Mouse (Mus musculus) MEL (cell line): ENCODE measurements at regions not wholly inside any gene's neighbourhood (a gene's known extent, or its start where the extent isn't known, plus 50 kb on each side); places are given as distances from the start of the nearest gene placed in this dataset.

ENCODE experiments used
- DNase-seq: peaks from one replicate; pipeline ENCODE4 v3.0.0; 2011; ENCODE audit warnings: low read depth, low spot score
- H3K27ac ChIP-seq: 2 replicates; pipeline ENCODE4 v1.5.1; 2012; ENCODE audit warnings: low read depth, mild to moderate bottlenecking, control low read depth, low read length, moderate library complexity; ENCODE audit not compliant: control insufficient read depth
- H3K27me3 ChIP-seq, 2 experiments: fragments of 150-350 bp in 1 of 2; sonication (generic) in 1 of 2; 2 replicates each; pipeline ENCODE4 v1.6.1; 2012; ENCODE audit warnings: low read length in 2 of 2, mild to moderate bottlenecking in 2 of 2, improper control_type of control experiment in 1 of 2, moderate library complexity in 1 of 2; ENCODE audit not compliant: insufficient read depth in 2 of 2, control insufficient read depth in 1 of 2
- H3K36me3 ChIP-seq, 2 experiments: 2 replicates each; pipeline ENCODE4 v1.6.1; 2012 to 2014; ENCODE audit warnings: low read length in 2 of 2, improper control_type of control experiment in 1 of 2, inconsistent platforms in 1 of 2, mild to moderate bottlenecking in 1 of 2; ENCODE audit not compliant: insufficient read depth in 2 of 2, control insufficient read depth in 1 of 2
- H3K4me1 ChIP-seq, 2 experiments: fragments of 150-350 bp in 1 of 2; sonication (generic) in 1 of 2; 2 replicates each; pipeline ENCODE4 v1.6.1; 2012; ENCODE audit warnings: low read length in 2 of 2, improper control_type of control experiment in 1 of 2, mild to moderate bottlenecking in 1 of 2; ENCODE audit not compliant: insufficient read depth in 2 of 2, control insufficient read depth in 1 of 2
- H3K4me3 ChIP-seq, 2 experiments: fragments of 150-350 bp in 1 of 2; sonication (generic) in 1 of 2; 2 replicates each; pipeline ENCODE4 v1.5.1; 2012; ENCODE audit warnings: low read depth in 2 of 2, low read length in 2 of 2, mild to moderate bottlenecking in 2 of 2, moderate library complexity in 2 of 2, control low read depth in 1 of 2, improper control_type of control experiment in 1 of 2; ENCODE audit not compliant: control insufficient read depth in 1 of 2, insufficient read depth in 1 of 2
- H3K79me2 ChIP-seq: 2 replicates; pipeline ENCODE4 v1.6.1; 2012; ENCODE audit warnings: mild to moderate bottlenecking, low read length, moderate library complexity; ENCODE audit not compliant: control insufficient read depth, poor library complexity, insufficient read depth
- H3K9ac ChIP-seq: 2 replicates; pipeline ENCODE4 v1.6.1; 2012; ENCODE audit warnings: low read depth, mild to moderate bottlenecking, control low read depth, low read length, moderate library complexity; ENCODE audit not compliant: control insufficient read depth, poor library complexity, severe bottlenecking
- H3K9me3 ChIP-seq: fragments of 150-350 bp; sonication (generic); replicated peaks from 2 replicates; pipeline ENCODE4 v1.6.1; 2012; ENCODE audit warnings: mild to moderate bottlenecking, low read length, improper control_type of control experiment, moderate library complexity; ENCODE audit not compliant: insufficient read depth
- BHLHE40 ChIP-seq: IDR thresholded peaks from 2 replicates; pipeline ENCODE4 v1.6.1; 2012; ENCODE audit warnings: low read depth, mild to moderate bottlenecking, inconsistent platforms, low read length, improper control_type of control experiment, borderline replicate concordance
- E2F4 ChIP-seq: IDR thresholded peaks from 2 replicates; pipeline ENCODE4 v1.6.1; 2011; ENCODE audit warnings: low read depth, low read length, improper control_type of control experiment, borderline replicate concordance
- GATA1 ChIP-seq: IDR thresholded peaks from 2 replicates; pipeline ENCODE4 v1.6.1; 2011; ENCODE audit warnings: low read depth, low read length, improper control_type of control experiment
- HCFC1 ChIP-seq: IDR thresholded peaks from 2 replicates; pipeline ENCODE4 v1.6.1; 2012; ENCODE audit warnings: low read depth, mild to moderate bottlenecking, inconsistent platforms, low read length, improper control_type of control experiment, moderate library complexity
- MAFK ChIP-seq: IDR thresholded peaks from 2 replicates; pipeline ENCODE4 v1.6.1; 2011; ENCODE audit warnings: low read depth, mild to moderate bottlenecking, low read length, improper control_type of control experiment, borderline replicate concordance
- MAX ChIP-seq: IDR thresholded peaks from 2 replicates; pipeline ENCODE4 v1.6.1; 2011; ENCODE audit warnings: low read length, improper control_type of control experiment
- MXI1 ChIP-seq: IDR thresholded peaks from 2 replicates; pipeline ENCODE4 v1.6.1; 2011; ENCODE audit warnings: mild to moderate bottlenecking, low read depth, low read length, improper control_type of control experiment
- MYB ChIP-seq: IDR thresholded peaks from 2 replicates; pipeline ENCODE4 v1.6.1; 2011; ENCODE audit warnings: mild to moderate bottlenecking, low read depth, low read length, improper control_type of control experiment
- MYC ChIP-seq: IDR thresholded peaks from 2 replicates; pipeline ENCODE4 v1.6.1; 2011; ENCODE audit warnings: low read depth, mild to moderate bottlenecking, low read length, improper control_type of control experiment, moderate library complexity
- NELFE ChIP-seq: IDR thresholded peaks from 2 replicates; pipeline ENCODE4 v1.6.1; 2011; ENCODE audit warnings: low read depth, low read length, improper control_type of control experiment
- NRF1 ChIP-seq: IDR thresholded peaks from 2 replicates; pipeline ENCODE4 v1.6.1; 2014; ENCODE audit warnings: low read depth, mild to moderate bottlenecking, inconsistent platforms, low read length, improper control_type of control experiment, moderate library complexity; ENCODE audit not compliant: poor library complexity, insufficient read depth, severe bottlenecking
- POLR2AphosphoS5 ChIP-seq: IDR thresholded peaks from 2 replicates; pipeline ENCODE4 v1.6.1; 2012; ENCODE audit warnings: low read depth, borderline replicate concordance, mild to moderate bottlenecking, inconsistent platforms, low read length, moderate library complexity, mixed read lengths
- RCOR1 ChIP-seq: IDR thresholded peaks from 2 replicates; pipeline ENCODE4 v1.6.1; 2012; ENCODE audit warnings: low read depth, mild to moderate bottlenecking, inconsistent platforms, low read length, improper control_type of control experiment
- SIN3A ChIP-seq: IDR thresholded peaks from 2 replicates; pipeline ENCODE4 v1.6.1; 2012; ENCODE audit warnings: low read length, improper control_type of control experiment, inconsistent platforms
- SMC3 ChIP-seq: IDR thresholded peaks from 2 replicates; pipeline ENCODE4 v1.6.1; 2011; ENCODE audit warnings: low read depth, low read length, improper control_type of control experiment
- TAL1 ChIP-seq: IDR thresholded peaks from 2 replicates; pipeline ENCODE4 v1.6.1; 2012; ENCODE audit warnings: mild to moderate bottlenecking, inconsistent platforms, low read length, moderate library complexity, mixed read lengths
- USF1 ChIP-seq: IDR thresholded peaks from 2 replicates; pipeline ENCODE4 v1.6.1; 2014; ENCODE audit warnings: low read depth, mild to moderate bottlenecking, inconsistent platforms, low read length, improper control_type of control experiment, moderate library complexity
- USF2 ChIP-seq, 2 experiments: IDR thresholded peaks; 2 replicates each; pipeline ENCODE4 v1.6.1; 2011 to 2012; ENCODE audit warnings: improper control_type of control experiment in 2 of 2, low read length in 2 of 2, borderline replicate concordance in 1 of 2, inconsistent platforms in 1 of 2, low read depth in 1 of 2, mild to moderate bottlenecking in 1 of 2; ENCODE audit not compliant: insufficient read depth in 1 of 2
- ZMIZ1 ChIP-seq: IDR thresholded peaks from 2 replicates; pipeline ENCODE4 v1.6.1; 2012; ENCODE audit warnings: low read depth, mild to moderate bottlenecking, inconsistent platforms, low read length, improper control_type of control experiment, moderate library complexity

- H3K9ac ChIP-seq: no peak overlapping the region
These were observed 340.4 kb upstream of the Adgrl2 start for GRCm38 (mm10) chr3:149330716-149331115.

DNA sequence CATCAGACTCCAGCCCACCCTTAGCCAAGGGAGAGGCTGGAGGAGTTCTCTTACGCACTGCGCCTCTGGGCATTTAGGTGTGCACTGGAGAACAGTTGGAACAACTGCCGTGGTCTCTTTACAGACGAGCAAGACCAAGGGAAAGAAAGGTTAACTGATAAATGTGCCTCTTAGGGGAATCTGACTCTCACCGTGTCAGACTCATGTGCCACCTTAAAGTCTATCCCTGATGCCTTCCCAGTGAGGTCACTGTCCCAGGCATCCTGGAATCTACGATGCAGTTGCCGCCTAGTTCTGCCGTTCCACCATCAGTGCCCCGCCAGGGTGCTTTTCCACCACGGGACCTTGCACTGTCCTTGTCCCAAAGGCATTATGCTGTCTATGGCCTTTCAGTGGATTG, 339.7 kb upstream of the Adgrl2 start:
- no peaks in the 10 kb centered on the region for H3K36me3 ChIP-seq
- no peaks in the 10 kb centered on the region for H3K4me1 ChIP-seq
- TF ChIP-seq NELFE (no peak), MYC (no peak), MXI1 (no peak), ZMIZ1 (no peak), MAFK (no peak), BHLHE40 (no peak), POLR2AphosphoS5 (no peak)
- H3K27ac ChIP-seq: no peak overlapping the region
- no peaks in the 10 kb centered on the region for H3K79me2 ChIP-seq
- no peak overlapping the region for H3K4me3 ChIP-seq
- H3K9me3 ChIP-seq: no peaks in the 10 kb centered on the region
- DNase-seq: no peak
- H3K9ac ChIP-seq: no peak overlapping the region
- no peaks in the 10 kb centered on the region for H3K27me3 ChIP-seq

More at GRCm38 (mm10) chr3:149330716-149331115, 340.4 kb upstream of the Adgrl2 start:
- no peaks in the 10 kb centered on the region for H3K4me1 ChIP-seq
- H3K36me3 ChIP-seq: no peaks in the 10 kb centered on the region
- no peak overlapping the region for H3K4me3 ChIP-seq
- TF ChIP-seq NRF1 (no peak), RCOR1 (no peak), NELFE (no peak), MAX (no peak), BHLHE40 (no peak), GATA1 (no peak), USF1 (no peak), MAFK (no peak), POLR2AphosphoS5 (no peak), MYC (no peak), HCFC1 (no peak), MYB (no peak), E2F4 (no peak), TAL1 (no peak), SIN3A (no peak), SMC3 (no peak), USF2 (IDR thresholded peaks at IDR 0.05; ENCODE audit: borderline replicate concordance in 1 of 2, insufficient read depth in 1 of 2, low read depth in 1 of 2, low read length in 2 of 2) (no peak)
- H3K27ac ChIP-seq: no peak overlapping the region
- H3K27me3 ChIP-seq: no peaks in the 10 kb centered on the region
- no peaks in the 10 kb centered on the region for H3K9me3 ChIP-seq
- DNase-seq: no peak
- no peaks in the 10 kb centered on the region for H3K79me2 ChIP-seq
